Comparison of ENCODE assay signal across 7 mouse cellular contexts in the genomic region with DNA sequence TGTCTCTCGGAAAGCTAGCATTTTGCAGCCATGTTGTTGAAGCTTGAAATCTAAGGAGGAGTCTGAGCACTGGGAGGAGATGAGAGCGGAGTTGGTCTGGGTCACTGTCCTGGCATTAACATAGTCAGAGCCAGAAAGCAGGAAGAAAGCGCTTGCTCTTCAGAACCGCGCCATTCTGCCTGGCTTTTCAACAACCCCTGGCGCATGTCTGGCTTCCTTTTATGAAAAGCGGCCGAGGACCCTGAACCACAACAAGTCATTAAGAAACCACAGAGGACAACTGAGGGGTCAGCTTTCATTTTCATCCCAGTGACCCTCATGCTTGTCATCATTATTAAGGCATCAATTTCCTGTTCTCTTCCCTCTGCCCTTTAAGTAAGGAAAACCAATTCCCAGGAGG.
DNase-seq lines count a peak whose midpoint lies in the region; ATAC-seq lines count a peak whose summit lies in the region.

No protein-coding gene starts in this region.

- ATAC-seq in midbrain, embryonic 11.5 days (ENCODE audit: low FRiP score): no peak

- H3K27ac ChIP-seq in embryonic facial prominence, embryonic 10.5 days (replicated peaks): peak overlapping the region; percentile 70
- H3K27ac ChIP-seq in midbrain, embryonic 11.5 days (ENCODE audit: low read depth, low read length): no peak overlapping the region

- peak overlapping the region; percentile 33 for H3K4me3 ChIP-seq in embryonic facial prominence, embryonic 10.5 days
- H3K4me3 ChIP-seq in midbrain, embryonic 11.5 days (ENCODE audit: low read depth, low read length): no peak overlapping the region

- no peaks in the 10 kb centered on the region for H3K9me3 ChIP-seq in embryonic facial prominence, embryonic 10.5 days
- H3K9me3 ChIP-seq in midbrain, embryonic 11.5 days (ENCODE audit: control insufficient read depth, low read length): no peaks in the 10 kb centered on the region

- H3K27me3 ChIP-seq in embryonic facial prominence, embryonic 10.5 days (replicated peaks; ENCODE audit: low read depth, poor library complexity, severe bottlenecking): peaks cover 39% of the 10 kb centered on the region
- H3K27me3 ChIP-seq in midbrain, embryonic 11.5 days (ENCODE audit: control insufficient read depth, insufficient read depth, low read length): no peaks in the 10 kb centered on the region

- DNase-seq in R1 (ENCODE audit: low read depth, low spot score): peak; percentile 13
- DNase-seq in embryonic facial prominence, embryonic 10.5 days (ENCODE audit: low spot score): peak; percentile 52
- DNase-seq in kidney, adult 8-10 months: peak; percentile 7 to 18
- peak; percentile 87 for DNase-seq in midbrain, embryonic 11.5 days (ENCODE audit: low spot score, missing footprints)
- no peak for DNase-seq in left cerebral cortex, postnatal 4 days
- DNase-seq in MN1 (ENCODE audit: low spot score): no peak
- DNase-seq in urinary bladder, postnatal 25 days (ENCODE audit: low spot score): no peak

- no peak overlapping the region for H3K9ac ChIP-seq in midbrain, embryonic 11.5 days (ENCODE audit: low read length)

- no peaks in the 10 kb centered on the region for H3K36me3 ChIP-seq in embryonic facial prominence, embryonic 10.5 days (replicated peaks)
- no peaks in the 10 kb centered on the region for H3K36me3 ChIP-seq in midbrain, embryonic 11.5 days (ENCODE audit: control insufficient read depth, insufficient read depth, low read length)

- peaks cover 14% of the 10 kb centered on the region for H3K4me1 ChIP-seq in embryonic facial prominence, embryonic 10.5 days
- H3K4me1 ChIP-seq in midbrain, embryonic 11.5 days (ENCODE audit: control insufficient read depth, insufficient read depth, low read length): peaks cover 2% of the 10 kb centered on the region; the same call in 1 of the 2 replicates

- no peak overlapping the region for H3K4me2 ChIP-seq in midbrain, embryonic 11.5 days

- WGBS in embryonic facial prominence, embryonic 10.5 days: 21% methylated on average over 8 of the region's 8 CpGs
- 36% methylated on average over 8 of the region's 8 CpGs for WGBS in midbrain, embryonic 11.5 days

- intact Hi-C loops in left cerebral cortex, postnatal 4 days (cut with DNase I): no loop called here

Comparison
In these comparisons a context has a peak if more than half of its experiments do, and no peak if none do; other contexts are left out.
1. DNase-seq: peak in R1 (single experiment), embryonic facial prominence, embryonic 10.5 days (single experiment), kidney, adult 8-10 months (2 of 2) and midbrain, embryonic 11.5 days (single experiment); none in left cerebral cortex, postnatal 4 days (single experiment), MN1 (single experiment) and urinary bladder, postnatal 25 days (single experiment).